Mouse (Mus musculus): ENCODE data around the gene Veph1.
A peak's percentile ranks its signal among the peaks of the same experiment; 100 is the strongest.

Veph1 gene

DNA sequence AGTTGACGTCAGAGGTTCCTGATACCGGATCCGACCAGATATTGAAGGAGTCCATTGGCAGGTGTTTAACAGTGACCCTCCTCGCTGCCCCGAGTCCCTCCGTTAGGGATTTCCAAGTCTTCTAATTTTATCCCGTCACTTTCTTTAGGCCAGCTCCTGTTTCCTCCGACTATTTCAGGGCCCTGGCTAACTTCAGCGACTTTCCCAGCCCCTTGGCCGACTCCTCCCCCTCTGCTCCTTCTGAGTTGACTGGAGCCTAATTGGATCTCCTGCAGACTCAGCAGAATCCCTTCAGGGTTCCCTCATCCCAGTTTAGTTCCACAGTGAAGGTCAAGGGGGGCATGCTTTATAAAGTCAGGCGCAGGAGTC lies 75.4 kb downstream of the Veph1 start:
- DNase-seq (ENCODE audit: low spot score in 2 of 2) = peak; percentile 22 to 24

DNA sequence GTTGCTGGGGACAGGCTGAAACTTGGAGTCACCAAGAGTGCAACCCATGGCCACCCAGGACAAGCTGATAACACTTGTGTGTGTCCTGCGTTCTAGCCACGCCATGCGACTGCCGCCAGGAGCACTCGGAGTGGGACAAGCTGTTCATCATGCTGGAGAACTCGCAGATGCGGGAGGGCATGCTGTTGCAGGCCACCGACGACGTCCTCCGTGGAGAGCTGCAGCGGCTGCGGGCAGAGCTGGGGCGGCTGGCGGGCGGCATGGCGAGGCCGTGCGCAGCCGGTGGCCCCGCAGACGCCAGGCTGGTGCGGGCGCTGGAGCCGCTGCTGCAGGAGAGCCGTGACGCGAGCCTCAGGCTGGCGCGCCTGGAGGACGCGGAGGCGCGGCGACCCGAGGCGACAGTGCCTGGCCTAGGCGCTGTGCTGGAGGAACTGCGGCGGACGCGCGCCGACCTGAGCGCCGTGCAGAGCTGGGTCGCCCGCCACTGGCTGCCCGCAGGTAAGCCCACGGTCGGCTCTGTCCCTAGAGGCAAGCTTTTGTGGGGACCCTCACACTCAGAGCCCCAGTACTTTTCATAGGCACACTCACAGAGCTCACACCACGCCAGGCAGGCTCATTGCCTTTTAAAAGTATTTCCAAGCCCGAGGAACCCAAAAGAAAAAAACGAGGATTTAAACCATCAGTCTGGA lies 75.9 kb downstream of the Veph1 start:
- DNase-seq (ENCODE audit: low spot score in 2 of 2) = peak; percentile 38 to 47

DNA sequence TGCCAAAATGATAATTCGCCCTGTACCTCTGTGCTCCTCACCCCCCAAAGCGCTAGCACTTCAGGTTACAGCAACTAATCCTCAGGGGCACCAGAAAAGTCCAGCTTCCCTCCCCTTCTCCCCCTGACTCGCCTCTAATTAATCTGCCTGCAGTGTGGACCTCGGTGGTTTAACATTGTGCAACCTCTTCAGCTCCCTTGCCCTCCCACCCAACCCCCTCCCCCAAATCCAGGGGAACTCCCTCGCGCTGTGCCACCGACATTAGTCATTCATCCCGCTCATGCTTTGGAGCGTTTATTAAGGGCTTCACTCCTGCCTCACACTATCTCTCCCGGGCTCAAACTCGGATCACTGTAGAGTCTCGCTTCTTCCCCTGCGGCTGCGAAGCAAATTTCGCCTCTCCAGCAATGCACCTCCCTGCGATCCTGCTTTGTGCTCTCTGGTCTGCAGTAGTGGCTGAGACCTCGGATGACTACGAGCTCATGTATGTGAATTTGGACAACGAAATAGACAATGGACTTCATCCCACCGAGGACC lies 76.9 kb downstream of the Veph1 start, which contains the start of gene Ptx3:
Ptx3 (plus strand) TSS at position 256 of the 537 bp plus-strand sequence.
- peak in 1 of 2 experiments; percentile 29 for DNase-seq (ENCODE audit: low spot score in 2 of 2)

DNA sequence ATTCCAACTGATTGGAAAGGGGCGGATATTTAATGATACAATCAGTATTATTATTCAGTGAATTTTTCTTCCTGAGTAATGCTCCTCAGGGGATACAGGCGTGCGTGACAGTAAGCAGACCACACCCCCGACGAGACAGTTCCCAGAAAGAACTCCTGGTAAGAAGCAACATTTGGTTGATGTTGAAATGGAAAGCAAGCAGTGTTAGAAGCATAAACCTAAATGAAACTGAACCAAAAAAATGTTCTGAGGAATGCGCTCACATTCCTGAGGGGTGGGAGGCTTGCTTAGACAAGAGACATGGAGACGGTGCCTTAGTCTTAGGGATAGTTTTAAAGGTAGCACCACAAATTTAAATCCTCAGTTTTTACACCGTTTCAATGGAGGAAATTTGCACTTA lies 80.9 kb downstream of the Veph1 start:
- no peak for DNase-seq (ENCODE audit: low spot score in 2 of 2)

DNA sequence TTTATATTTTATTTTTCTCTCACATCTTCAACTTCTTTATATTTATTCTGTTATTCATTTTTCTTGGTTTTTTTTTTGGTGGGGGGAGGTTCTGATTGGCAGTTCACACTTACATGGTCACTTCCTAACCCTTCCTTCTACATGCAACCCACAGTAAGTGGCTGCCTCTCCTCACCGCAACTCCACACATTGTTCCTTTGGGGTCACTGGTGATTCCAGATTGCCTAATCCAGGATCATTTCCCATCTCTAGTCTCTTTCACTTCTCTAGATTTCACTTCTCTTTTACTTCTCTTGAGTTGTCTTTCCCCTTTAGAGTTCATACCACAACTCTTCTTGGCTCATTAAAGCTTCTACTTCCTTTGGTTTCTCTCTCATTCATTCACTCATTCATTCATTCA lies 83.1 kb downstream of the Veph1 start:
- DNase-seq (ENCODE audit: low spot score in 2 of 2) = no peak

DNA sequence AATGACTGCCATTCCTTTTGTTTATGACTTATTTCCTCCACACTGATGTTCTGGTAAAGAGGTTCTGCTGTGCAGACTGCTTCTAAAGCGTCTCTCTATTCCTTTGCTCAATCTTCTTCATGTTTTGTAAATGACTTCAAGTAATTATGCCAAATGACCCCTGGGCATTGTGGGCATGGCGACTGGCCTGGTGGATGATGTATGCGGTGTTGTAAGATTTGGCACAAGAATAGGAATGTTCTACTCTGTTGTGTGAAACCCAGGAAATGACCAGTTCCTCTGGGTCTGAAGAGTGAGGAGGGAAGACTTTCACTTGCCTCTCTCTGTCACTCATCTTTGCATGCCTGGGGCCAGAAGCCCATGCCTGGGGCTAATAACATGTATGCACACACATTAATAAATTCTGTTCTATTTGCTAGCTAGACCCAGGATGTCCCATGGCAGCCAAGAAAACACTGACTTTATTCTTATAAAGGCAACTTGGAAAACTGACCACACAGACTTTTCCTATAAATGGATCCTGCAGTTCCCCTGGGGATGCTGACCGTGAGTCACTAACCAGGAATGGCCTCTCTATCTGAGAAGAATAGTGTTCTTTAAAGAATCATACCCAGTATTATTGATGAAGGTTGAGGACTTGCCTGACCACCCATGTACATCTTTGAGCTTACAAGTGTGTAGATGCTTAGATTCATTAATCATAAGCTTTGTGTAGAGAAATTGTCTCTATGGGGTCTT lies 87.6 kb downstream of the Veph1 start:
- no peak for DNase-seq (ENCODE audit: low spot score in 2 of 2)

DNA sequence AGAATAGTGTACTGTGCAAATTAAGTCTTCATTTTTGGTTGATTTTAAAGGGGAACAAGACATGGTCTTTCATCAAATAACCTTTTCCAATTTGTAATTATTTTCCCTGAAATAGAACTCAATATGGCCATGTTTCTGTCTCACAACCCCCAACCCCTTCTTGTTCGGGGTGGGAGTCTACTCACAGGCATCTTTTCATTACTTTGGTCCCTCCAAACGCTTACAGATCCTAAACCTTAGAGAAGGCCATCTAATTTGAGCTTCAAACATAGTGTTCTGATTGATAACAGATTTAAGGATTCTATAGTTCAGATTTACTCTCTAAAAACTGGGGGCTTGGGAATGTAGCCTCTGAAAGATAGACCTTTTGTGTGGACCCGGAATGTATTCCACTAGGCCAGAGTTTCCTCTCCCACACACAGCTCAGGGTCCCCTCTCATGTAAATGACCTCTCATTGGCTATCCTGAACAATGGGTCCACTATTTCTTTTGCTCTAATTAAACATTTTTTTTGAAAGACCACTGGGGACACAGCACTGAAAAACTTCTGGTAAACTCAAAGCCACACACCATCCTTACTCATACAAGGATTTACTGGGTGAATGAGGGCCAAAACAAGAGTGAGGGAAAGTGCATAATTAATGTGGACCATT lies 102.6 kb downstream of the Veph1 start:
- no peak for DNase-seq (ENCODE audit: low spot score in 2 of 2)

DNA sequence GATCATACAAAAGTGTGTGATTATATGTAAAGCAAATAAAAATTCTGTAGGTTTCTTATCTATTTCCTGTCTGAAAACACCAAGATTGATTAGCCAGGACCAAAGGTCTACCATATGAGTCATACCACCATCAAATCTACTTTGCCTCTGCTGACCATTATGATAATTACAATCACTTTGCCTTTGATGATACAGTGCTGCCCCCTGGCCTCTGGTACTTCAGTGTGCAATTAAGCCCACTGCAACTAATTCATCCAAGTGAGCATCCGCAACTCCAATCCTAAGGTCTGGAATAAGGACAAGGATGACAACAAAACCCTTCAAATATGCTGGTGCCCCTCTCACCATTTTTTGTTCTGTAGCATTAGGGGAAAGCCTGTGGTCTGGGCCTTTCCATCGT lies 117.0 kb downstream of the Veph1 start:
- no peak for DNase-seq (ENCODE audit: low spot score in 2 of 2)

DNA sequence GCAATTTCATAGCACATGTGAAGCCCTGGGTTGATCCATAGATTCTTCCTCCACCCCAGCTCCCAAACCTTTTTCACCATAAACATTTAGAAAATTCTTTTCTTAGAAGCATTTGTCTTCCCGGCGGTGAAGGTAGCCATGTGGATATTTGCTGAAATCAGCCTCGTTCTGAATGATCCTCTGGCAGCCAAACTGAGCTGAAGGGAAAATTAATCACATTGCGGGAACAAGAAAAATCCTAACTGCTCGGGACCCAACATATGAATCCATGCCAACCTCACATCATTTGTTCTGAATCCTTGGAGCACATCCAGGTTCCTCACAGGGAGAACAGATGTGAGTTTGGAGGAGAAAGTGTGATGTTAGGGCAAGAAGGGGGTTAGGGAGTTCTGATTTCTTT lies 123.7 kb downstream of the Veph1 start:
- DNase-seq (ENCODE audit: low spot score in 2 of 2) = peak; percentile 23 to 27

DNA sequence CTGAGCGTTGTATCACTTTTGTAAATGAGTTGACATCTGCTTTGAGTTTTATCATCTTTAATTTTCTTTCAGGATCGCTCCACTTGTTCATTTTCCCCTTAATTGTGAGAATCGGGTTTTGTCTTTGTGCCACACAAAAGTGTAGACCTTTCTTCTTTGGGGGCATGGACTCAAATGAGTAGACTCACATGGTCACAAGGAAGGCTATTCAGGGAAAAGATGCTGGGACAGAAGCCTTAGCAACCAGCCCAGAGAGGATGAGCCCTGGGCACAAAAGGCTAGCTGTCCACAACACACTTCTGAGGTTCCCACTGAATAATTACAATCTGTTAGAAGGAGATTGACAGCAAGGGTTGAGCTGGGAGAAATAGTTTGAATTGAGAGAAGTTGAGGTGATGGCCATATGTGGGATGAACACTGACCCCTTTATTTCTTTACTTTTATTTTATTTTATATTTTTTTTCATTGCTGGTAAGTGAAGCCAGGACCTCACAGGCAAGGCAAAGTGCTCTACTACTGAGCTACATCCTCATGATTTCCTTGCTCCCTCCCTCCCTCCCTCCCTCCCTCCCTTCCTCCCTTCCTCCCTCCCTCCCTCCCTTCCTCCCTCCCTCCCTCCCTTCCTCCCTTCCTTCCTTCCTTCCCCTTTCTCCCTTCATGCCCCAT lies 126.6 kb downstream of the Veph1 start:
- DNase-seq (ENCODE audit: low spot score in 2 of 2) = no peak

DNA sequence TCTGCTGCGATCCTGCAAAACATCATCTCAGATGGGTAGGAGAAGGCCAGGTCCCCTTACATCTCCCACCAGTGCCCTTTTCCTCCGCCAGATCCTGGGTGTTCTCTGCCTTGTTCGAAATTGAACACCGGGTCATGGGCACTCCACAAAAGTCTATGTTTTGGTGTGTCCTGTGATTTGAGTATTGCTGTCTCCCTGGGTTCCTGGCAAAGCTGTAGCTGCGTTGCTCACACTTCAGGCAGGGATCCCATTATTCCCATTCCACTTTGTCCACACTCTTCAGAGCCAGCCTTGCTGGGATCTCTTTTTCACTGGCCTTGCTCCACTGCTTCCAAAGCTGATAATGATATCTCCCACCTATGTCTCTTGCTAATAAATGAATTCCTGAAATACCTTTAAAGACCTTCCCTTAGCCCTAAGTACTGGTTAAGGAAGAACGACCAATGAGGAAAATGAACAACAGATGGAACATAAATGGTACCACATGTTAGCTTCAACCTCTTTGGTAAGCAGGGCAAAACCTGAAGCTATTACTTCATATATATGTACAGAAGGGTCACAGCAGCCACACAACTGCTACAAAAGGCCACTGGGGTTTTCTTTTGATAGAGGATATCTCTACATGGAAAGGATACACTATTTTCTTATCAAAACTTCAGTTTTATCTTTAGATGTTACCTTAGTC lies 129.9 kb downstream of the Veph1 start:
- DNase-seq (ENCODE audit: low spot score in 2 of 2) = no peak

DNA sequence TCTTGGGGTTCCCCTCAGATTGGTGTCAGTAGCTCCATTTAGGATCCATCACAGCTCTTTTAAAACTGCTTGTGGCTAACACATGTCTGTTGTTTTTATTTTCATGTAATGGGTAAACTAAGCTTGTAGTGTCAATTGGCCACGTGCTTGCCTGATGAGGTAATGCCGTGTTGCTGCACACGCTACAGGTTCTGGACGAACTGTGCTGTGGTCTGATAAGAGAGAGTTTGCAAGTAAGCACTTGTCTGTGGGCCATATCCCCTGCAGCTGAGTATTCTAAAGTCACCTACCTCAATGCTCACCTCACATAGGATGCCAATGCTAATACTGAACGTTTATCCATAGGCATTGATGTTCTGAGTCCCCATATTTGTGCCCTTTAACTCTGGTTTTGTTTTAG lies 131.6 kb downstream of the Veph1 start:
- no peak for DNase-seq (ENCODE audit: low spot score in 2 of 2)

DNA sequence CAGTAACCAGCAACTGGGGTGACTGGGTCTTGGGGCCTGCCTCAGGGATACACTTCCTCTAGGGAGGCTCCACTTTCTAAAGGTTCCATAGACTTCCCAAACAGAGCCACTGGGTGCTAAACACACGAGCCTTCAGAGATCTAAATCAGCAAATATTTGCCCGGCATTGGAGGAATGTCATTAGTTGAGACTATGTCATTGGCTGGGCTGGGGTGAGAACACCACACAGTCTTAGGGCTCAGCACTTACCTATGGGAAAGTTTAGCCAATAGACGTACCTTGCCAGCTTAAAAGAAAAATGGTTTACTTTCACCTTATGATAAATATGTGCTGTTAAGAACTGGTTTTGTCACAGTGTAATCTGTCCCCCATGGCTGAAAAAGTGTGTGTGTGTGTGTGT lies 132.1 kb downstream of the Veph1 start:
- DNase-seq (ENCODE audit: low spot score in 2 of 2) = no peak

DNA sequence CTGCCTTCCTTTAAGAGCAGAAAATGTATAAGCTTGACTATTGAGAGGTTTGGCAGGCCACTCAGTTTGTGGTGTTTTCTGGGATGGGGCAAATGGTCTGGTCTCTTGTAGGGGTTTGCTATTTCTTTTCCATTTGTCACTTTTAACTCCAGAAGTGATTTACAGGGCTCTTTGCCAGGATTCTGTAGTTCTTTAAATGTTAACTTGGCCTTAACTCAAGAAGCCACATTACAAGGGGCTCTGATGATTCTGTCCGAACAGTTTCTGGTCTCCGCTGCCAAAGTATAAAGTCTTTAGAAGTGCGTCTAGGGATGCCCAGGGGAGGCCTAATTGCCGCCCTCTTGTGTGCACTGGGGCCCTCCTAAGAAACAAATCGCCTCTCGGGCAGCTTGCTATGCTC lies 134.0 kb downstream of the Veph1 start:
- DNase-seq (ENCODE audit: low spot score in 2 of 2) = no peak

DNA sequence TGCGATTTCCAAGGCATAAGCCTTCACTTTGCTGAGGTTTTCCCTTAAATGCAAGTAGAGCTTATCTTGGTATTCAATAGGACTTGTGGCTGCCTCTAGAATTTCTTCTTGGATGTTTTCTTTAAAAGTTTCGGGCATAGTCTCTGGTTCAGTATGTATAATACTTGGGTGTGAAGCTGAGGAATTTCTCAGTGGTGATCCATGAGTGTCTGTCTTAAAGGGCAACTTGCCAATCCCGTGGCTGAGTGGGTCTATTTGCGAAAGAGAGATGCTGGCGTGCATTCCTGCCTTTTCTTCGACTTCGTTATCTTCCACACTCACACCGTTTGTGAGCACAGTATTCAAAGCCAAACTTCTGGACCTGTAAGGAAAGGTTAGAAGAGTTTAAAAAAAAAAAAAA lies 138.7 kb downstream of the Veph1 start:
- no peak for DNase-seq (ENCODE audit: low spot score in 2 of 2)

DNA sequence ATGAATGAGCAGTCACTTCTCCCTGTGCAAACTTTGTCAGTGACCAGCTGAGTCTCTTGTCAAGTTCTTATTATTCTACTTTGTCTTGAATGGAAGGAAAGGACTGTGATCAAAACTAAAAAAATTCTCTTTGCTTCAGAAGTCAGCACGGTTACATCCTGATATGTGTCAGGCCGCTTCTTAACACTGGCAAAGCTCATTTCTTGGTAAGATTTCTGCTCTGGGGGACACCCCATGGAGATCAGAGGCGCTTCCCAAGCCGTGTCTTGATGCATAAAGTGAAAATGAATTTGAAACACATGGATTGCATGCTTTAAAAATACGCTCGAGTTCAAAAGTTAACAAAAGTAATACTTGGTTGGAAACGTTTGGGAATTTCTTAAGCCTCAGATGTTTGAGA lies 159.0 kb downstream of the Veph1 start:
- no peak for DNase-seq (ENCODE audit: low spot score in 2 of 2)

DNA sequence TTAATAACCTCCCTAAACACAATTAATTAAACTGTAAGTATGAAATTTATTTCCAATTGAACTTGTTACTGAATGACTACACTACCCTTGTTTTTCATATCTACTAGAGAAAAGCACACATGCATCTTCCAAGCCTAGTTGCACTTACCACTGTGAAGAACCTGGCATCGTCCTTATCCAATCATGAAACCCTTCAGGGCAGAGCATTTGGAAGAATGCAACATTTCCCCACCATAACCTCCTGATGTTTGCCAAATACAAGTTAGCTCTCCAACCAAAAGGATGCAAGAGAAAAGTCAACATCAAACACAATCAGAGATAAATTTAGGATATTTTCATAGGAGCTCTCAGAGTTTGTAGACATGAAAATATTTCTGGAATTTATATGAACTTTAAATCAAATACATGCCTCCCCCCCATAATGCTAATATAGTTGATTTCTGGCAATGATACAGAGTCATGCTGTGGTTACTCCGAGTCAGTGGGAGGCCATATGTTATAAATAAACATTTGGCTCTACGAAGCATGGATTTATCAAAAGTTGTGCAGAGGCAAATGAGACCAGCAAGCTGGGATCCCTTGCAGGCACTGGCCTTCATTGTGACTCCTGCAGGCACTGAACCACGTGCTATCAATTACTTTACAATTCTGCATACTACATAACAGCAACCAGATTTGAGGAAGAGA lies 165.2 kb downstream of the Veph1 start:
- no peak for DNase-seq (ENCODE audit: low spot score in 2 of 2)

DNA sequence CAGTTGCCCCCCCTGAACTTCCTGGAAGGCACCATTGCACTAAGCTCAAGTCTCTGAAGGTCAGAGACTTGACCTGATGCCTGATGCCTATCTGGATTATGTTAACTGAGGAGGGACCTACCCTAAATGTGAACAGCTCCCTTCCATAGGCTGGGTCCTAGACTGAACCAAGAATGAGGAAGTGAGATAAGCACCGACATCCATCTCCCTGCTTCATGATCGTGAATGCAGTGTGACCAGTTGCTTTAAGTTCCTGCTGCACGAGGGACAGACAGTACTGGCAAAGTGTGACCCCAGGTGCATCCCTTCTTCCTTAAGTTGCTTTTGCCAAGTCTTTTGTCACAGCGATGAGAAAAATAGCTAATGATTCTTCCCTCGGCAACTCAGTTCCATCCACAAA lies 166.9 kb downstream of the Veph1 start:
- no peak for DNase-seq (ENCODE audit: low spot score in 2 of 2)

DNA sequence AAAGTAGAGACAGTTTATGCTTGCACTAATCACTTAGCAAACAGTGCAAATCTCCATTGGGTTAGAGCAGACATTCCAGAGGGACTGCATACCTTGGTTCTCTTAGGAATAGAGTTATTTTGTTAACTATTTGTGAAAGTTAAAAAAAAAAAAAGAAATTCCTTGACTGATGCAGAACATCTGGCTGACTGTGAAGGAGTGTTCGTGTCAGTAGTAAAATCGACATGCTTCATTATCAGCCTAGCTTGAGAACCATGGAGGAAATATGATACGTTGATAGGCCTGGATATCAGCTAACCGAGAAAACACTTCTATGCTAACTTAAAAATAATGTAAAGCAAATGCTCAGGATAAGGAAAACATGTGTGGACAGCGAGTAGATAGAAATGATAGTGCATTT lies 191.1 kb downstream of the Veph1 start:
- no peak for DNase-seq (ENCODE audit: low spot score in 2 of 2)

DNA sequence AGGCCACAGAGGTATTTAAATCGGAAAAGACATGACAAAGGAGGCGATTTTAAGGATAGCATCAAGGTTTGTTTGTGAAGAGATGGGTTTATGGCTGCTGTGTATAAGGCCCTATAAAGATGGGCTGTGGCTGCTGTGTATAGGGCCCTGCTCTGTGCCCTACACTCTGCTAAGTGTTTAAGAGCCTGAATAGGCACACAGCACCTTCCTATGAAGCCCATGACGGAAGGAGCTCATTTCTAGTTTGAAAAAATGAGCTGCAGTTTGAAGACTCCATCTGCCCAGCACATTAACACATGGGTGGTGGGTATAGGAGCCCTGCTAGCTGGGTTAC lies 194.1 kb downstream of the Veph1 start:
- DNase-seq (ENCODE audit: low spot score in 2 of 2) = no peak
